Mouse (Mus musculus) neural tube, embryonic 15.5 days (tissue): ENCODE measurements around the gene Rcor3. TPM values are rescaled to one million over a fixed set of nuclear protein-coding genes. Genes with fewer than 3 reads are reported as not detected.

ENCODE experiments used
- ATAC-seq: fragments of 200-750 bp; cut with Nextera tagmentation; 2 replicates; pipeline ENCODE4 v1.8.0; 2017; ENCODE audit warnings: mild to moderate bottlenecking, moderate TSS enrichment, moderate library complexity; ENCODE audit not compliant: low FRiP score
- H3K27ac ChIP-seq: fragments of 300-500 bp; sonication (generic); replicated peaks from 2 replicates; pipeline ENCODE4 v1.5.1; 2015; ENCODE audit warnings: mild to moderate bottlenecking, inconsistent platforms
- H3K27me3 ChIP-seq: fragments of 300-500 bp; sonication (generic); replicated peaks from 2 replicates; pipeline ENCODE4 v1.6.1; 2015; ENCODE audit warnings: inconsistent platforms
- H3K36me3 ChIP-seq: fragments of 300-500 bp; sonication (generic); 2 replicates; pipeline ENCODE4 v1.6.1; 2015; ENCODE audit warnings: inconsistent platforms
- H3K4me1 ChIP-seq: fragments of 300-500 bp; sonication (generic); 2 replicates; pipeline ENCODE4 v1.6.1; 2015; ENCODE audit warnings: inconsistent platforms
- H3K4me2 ChIP-seq: fragments of 300-500 bp; sonication (generic); 2 replicates; pipeline ENCODE4 v1.6.1; 2015; ENCODE audit warnings: inconsistent platforms, mild to moderate bottlenecking, moderate library complexity
- H3K4me3 ChIP-seq: fragments of 300-500 bp; sonication (generic); replicated peaks from 2 replicates; pipeline ENCODE4 v1.5.1; 2015; ENCODE audit warnings: mild to moderate bottlenecking, inconsistent platforms
- H3K9ac ChIP-seq: fragments of 300-500 bp; sonication (generic); replicated peaks from 2 replicates; pipeline ENCODE4 v1.6.1; 2015; ENCODE audit warnings: mild to moderate bottlenecking, inconsistent platforms
- H3K9me3 ChIP-seq: fragments of 300-500 bp; sonication (generic); replicated peaks from 2 replicates; pipeline ENCODE4 v1.6.1; 2016; ENCODE audit warnings: inconsistent platforms
- WGBS: fragments of 180-500 bp; shearing (Covaris S2); methylation state at CpG from one replicate; pipeline ENCODE4 v1.1.7; 2015; ENCODE audit warnings: mixed read lengths; 5-methylcytosine and 5-hydroxymethylcytosine counted together
- polyA plus RNA-seq: library from polyadenylated mRNA; unstranded; fragments of >200 nt; fragmentation: Nextera tagmentation; extraction: Ambion mirVana; gene quantifications from 2 replicates; pipeline ENCODE4 v1.2.1, GENCODE M21; 2015

Rcor3 gene
- polyA plus RNA-seq, 1 experiment from 2014 or later = 38.3 TPM

GRCm38 (mm10) chr1:192116262-192116661 is 21.6 kb downstream of the Rcor3 start:
- no peak overlapping the region for H3K9ac ChIP-seq
- H3K27me3 ChIP-seq = no peaks in the 10 kb centered on the region
- no peak overlapping the region for H3K4me3 ChIP-seq
- H3K27ac ChIP-seq = no peak overlapping the region
- peaks cover 73% of the 10 kb centered on the region for H3K36me3 ChIP-seq
- H3K4me2 ChIP-seq = no peak overlapping the region
- WGBS = 90% methylated on average over 6 of the region's 6 CpGs
- no peaks in the 10 kb centered on the region for H3K4me1 ChIP-seq
- no peaks in the 10 kb centered on the region for H3K9me3 ChIP-seq
- no peak for ATAC-seq

- Histone ChIP-seq H3K9ac (no peak overlapping the region), H3K27me3 (no peaks in the 10 kb centered on the region), H3K9me3 (no peaks in the 10 kb centered on the region), H3K4me3 (no peak overlapping the region), H3K4me2 (no peak overlapping the region), H3K27ac (no peak overlapping the region), H3K36me3 (peaks cover 72% of the 10 kb centered on the region), H3K4me1 (no peaks in the 10 kb centered on the region)
- WGBS = 92% methylated on average over 1 of the region's 1 CpGs
- ATAC-seq = no peak
These were observed 22.5 kb downstream of the Rcor3 start for GRCm38 (mm10) chr1:192115378-192115777.

- H3K9me3 ChIP-seq = no peaks in the 10 kb centered on the region
- H3K27me3 ChIP-seq = no peaks in the 10 kb centered on the region
- ATAC-seq = no peak
- H3K27ac ChIP-seq = no peak overlapping the region
- WGBS = 60% methylated on average over 6 of the region's 6 CpGs
- no peaks in the 10 kb centered on the region for H3K4me1 ChIP-seq
- no peak overlapping the region for H3K4me3 ChIP-seq
- H3K9ac ChIP-seq = no peak overlapping the region
- no peak overlapping the region for H3K4me2 ChIP-seq
- peaks cover 53% of the 10 kb centered on the region for H3K36me3 ChIP-seq
These were observed 28.7 kb downstream of the Rcor3 start for GRCm38 (mm10) chr1:192109169-192109568.

- WGBS = 23% methylated on average over 2 of the region's 2 CpGs
- no peak overlapping the region for H3K9ac ChIP-seq
- H3K9me3 ChIP-seq = no peaks in the 10 kb centered on the region
- ATAC-seq = peak; percentile 72
- H3K36me3 ChIP-seq = peaks cover 46% of the 10 kb centered on the region
- no peak overlapping the region for H3K4me3 ChIP-seq
- no peaks in the 10 kb centered on the region for H3K4me1 ChIP-seq
- H3K27ac ChIP-seq = no peak overlapping the region
- H3K27me3 ChIP-seq = no peaks in the 10 kb centered on the region
- no peak overlapping the region for H3K4me2 ChIP-seq
These were observed 30.5 kb downstream of the Rcor3 start for GRCm38 (mm10) chr1:192107352-192107751.

- Histone ChIP-seq H3K27ac (no peak overlapping the region), H3K4me3 (no peak overlapping the region), H3K4me2 (no peak overlapping the region), H3K9ac (no peak overlapping the region), H3K9me3 (no peaks in the 10 kb centered on the region), H3K36me3 (peaks cover 47% of the 10 kb centered on the region), H3K27me3 (no peaks in the 10 kb centered on the region), H3K4me1 (no peaks in the 10 kb centered on the region)
- no peak for ATAC-seq
- WGBS = 84% methylated on average over 4 of the region's 4 CpGs
These were observed 31.9 kb downstream of the Rcor3 start for GRCm38 (mm10) chr1:192105902-192106389.

GRCm38 (mm10) chr1:192104021-192104420 is 33.8 kb downstream of the Rcor3 start:
- H3K4me3 ChIP-seq = no peak overlapping the region
- H3K9ac ChIP-seq = no peak overlapping the region
- no peak overlapping the region for H3K4me2 ChIP-seq
- ATAC-seq = no peak
- H3K4me1 ChIP-seq = no peaks in the 10 kb centered on the region
- H3K36me3 ChIP-seq = peaks cover 43% of the 10 kb centered on the region
- H3K9me3 ChIP-seq = no peaks in the 10 kb centered on the region
- 98% methylated on average over 9 of the region's 9 CpGs for WGBS
- no peak overlapping the region for H3K27ac ChIP-seq
- no peaks in the 10 kb centered on the region for H3K27me3 ChIP-seq

- H3K36me3 ChIP-seq = peaks cover 41% of the 10 kb centered on the region
- no peak overlapping the region for H3K27ac ChIP-seq
- ATAC-seq = no peak
- no peak overlapping the region for H3K4me3 ChIP-seq
- H3K9me3 ChIP-seq = no peaks in the 10 kb centered on the region
- WGBS = 88% methylated on average over 6 of the region's 6 CpGs
- H3K9ac ChIP-seq = no peak overlapping the region
- H3K4me1 ChIP-seq = no peaks in the 10 kb centered on the region
- no peaks in the 10 kb centered on the region for H3K27me3 ChIP-seq
- H3K4me2 ChIP-seq = no peak overlapping the region
These were observed 34.7 kb downstream of the Rcor3 start for GRCm38 (mm10) chr1:192103176-192103575.

GRCm38 (mm10) chr1:192101359-192101758 is 36.5 kb downstream of the Rcor3 start:
- H3K4me2 ChIP-seq = no peak overlapping the region
- 84% methylated on average over 8 of the region's 8 CpGs for WGBS
- no peak overlapping the region for H3K4me3 ChIP-seq
- no peaks in the 10 kb centered on the region for H3K4me1 ChIP-seq
- no peaks in the 10 kb centered on the region for H3K27me3 ChIP-seq
- no peak for ATAC-seq
- H3K9ac ChIP-seq = no peak overlapping the region
- no peak overlapping the region for H3K27ac ChIP-seq
- peaks cover 45% of the 10 kb centered on the region for H3K36me3 ChIP-seq
- H3K9me3 ChIP-seq = no peaks in the 10 kb centered on the region

- peaks cover 45% of the 10 kb centered on the region for H3K36me3 ChIP-seq
- H3K27ac ChIP-seq = no peak overlapping the region
- WGBS = 94% methylated on average over 11 of the region's 11 CpGs
- no peaks in the 10 kb centered on the region for H3K9me3 ChIP-seq
- ATAC-seq = no peak
- H3K9ac ChIP-seq = no peak overlapping the region
- H3K4me2 ChIP-seq = no peak overlapping the region
- H3K27me3 ChIP-seq = no peaks in the 10 kb centered on the region
- H3K4me1 ChIP-seq = no peaks in the 10 kb centered on the region
- no peak overlapping the region for H3K4me3 ChIP-seq
These were observed 37.1 kb downstream of the Rcor3 start for GRCm38 (mm10) chr1:192100742-192101141.

- Histone ChIP-seq H3K9ac (no peak overlapping the region), H3K4me3 (no peak overlapping the region), H3K36me3 (peaks cover 16% of the 10 kb centered on the region), H3K27me3 (peaks cover 9% of the 10 kb centered on the region), H3K4me2 (no peak overlapping the region), H3K9me3 (no peaks in the 10 kb centered on the region), H3K27ac (no peak overlapping the region), H3K4me1 (peaks cover 7% of the 10 kb centered on the region)
- 95% methylated on average over 5 of the region's 5 CpGs for WGBS
- no peak for ATAC-seq
These were observed 42.2 kb downstream of the Rcor3 start for GRCm38 (mm10) chr1:192095626-192096025.

GRCm38 (mm10) chr1:192094451-192095170 is 43.3 kb downstream of the Rcor3 start:
- Histone ChIP-seq H3K9ac (no peak overlapping the region), H3K27me3 (peaks cover 14% of the 10 kb centered on the region), H3K4me1 (peaks cover 7% of the 10 kb centered on the region), H3K9me3 (no peaks in the 10 kb centered on the region), H3K4me2 (no peak overlapping the region), H3K4me3 (no peak overlapping the region), H3K27ac (no peak overlapping the region), H3K36me3 (peaks cover 14% of the 10 kb centered on the region)
- 62% methylated on average over 13 of the region's 13 CpGs for WGBS
- no peak for ATAC-seq

GRCm38 (mm10) chr1:192092879-192093660 is 44.8 kb downstream of the Rcor3 start:
- 34% methylated on average over 16 of the region's 16 CpGs for WGBS
- H3K4me2 ChIP-seq = peak overlapping the region; percentile 88
- H3K36me3 ChIP-seq = peaks cover 8% of the 10 kb centered on the region; the same call in 1 of the 2 replicates
- peak overlapping the region; percentile 53 for H3K4me3 ChIP-seq
- H3K27ac ChIP-seq = 0 out of 2 replicates have a peak overlapping the region, but pooled peaks have one; percentile 20
- H3K9me3 ChIP-seq = no peaks in the 10 kb centered on the region
- H3K4me1 ChIP-seq = peaks cover 7% of the 10 kb centered on the region
- H3K27me3 ChIP-seq = peaks cover 18% of the 10 kb centered on the region
- peak overlapping the region; percentile 52 for H3K9ac ChIP-seq
- ATAC-seq = peak; percentile 93
